Mouse (Mus musculus) stomach, postnatal 0 days (tissue): ENCODE results near the gene Phf19.

Experiments used
- CTCF ChIP-seq: IDR thresholded peaks from 2 replicates; pipeline ENCODE4 v1.5.1; 2016; ENCODE audit warnings: antibody characterized with exemption, low read depth, mild to moderate bottlenecking, moderate library complexity
- EP300 ChIP-seq: optimal IDR thresholded peaks from 2 replicates; pipeline ENCODE3; 2016; ENCODE audit warnings: antibody characterized with exemption

- TF ChIP-seq CTCF: no peak
- TF ChIP-seq EP300: no peak
Measured at GRCm38 (mm10) chr2:34945580-34945979, 31.8 kb upstream of the Phf19 start.
